Mouse (Mus musculus) liver, embryonic 12.5 days (tissue): ENCODE data around the gene Psmc5. TPM values are rescaled to one million over a fixed set of nuclear protein-coding genes. Genes with fewer than 3 reads are reported as not detected.
A peak's percentile ranks its signal among the peaks of the same experiment; 100 is the strongest.

Source experiments
- ATAC-seq: fragments of 200-750 bp; cut with Nextera tagmentation; 2 replicates; pipeline ENCODE4 v1.8.0; 2017; ENCODE audit warnings: moderate number of reproducible peaks, mild to moderate bottlenecking, moderate library complexity
- H3K27ac ChIP-seq: fragments of 300-500 bp; sonication (generic); 2 replicates; pipeline ENCODE4 v1.5.1; 2016; ENCODE audit warnings: mild to moderate bottlenecking
- H3K27me3 ChIP-seq: fragments of 300-500 bp; sonication (generic); replicated peaks from 2 replicates; pipeline ENCODE4 v1.6.1; 2016; ENCODE audit warnings: mild to moderate bottlenecking, moderate library complexity
- H3K36me3 ChIP-seq: fragments of 300-500 bp; sonication (generic); 2 replicates; pipeline ENCODE4 v1.6.1; 2016; ENCODE audit warnings: mild to moderate bottlenecking, moderate library complexity
- H3K4me1 ChIP-seq: fragments of 300-500 bp; sonication (generic); 2 replicates; pipeline ENCODE4 v1.6.1; 2016
- H3K4me2 ChIP-seq: fragments of 300-500 bp; sonication (generic); 2 replicates; pipeline ENCODE4 v1.6.1; 2016; ENCODE audit warnings: mild to moderate bottlenecking, moderate library complexity
- H3K4me3 ChIP-seq: fragments of 300-500 bp; sonication (generic); 2 replicates; pipeline ENCODE4 v1.5.1; 2016; ENCODE audit warnings: mild to moderate bottlenecking, moderate library complexity
- H3K9ac ChIP-seq: fragments of 300-500 bp; sonication (generic); 2 replicates; pipeline ENCODE4 v1.6.1; 2016; ENCODE audit warnings: mild to moderate bottlenecking, moderate library complexity
- H3K9me3 ChIP-seq: fragments of 300-500 bp; sonication (generic); replicated peaks from 2 replicates; pipeline ENCODE4 v1.6.1; 2016; ENCODE audit warnings: mild to moderate bottlenecking, moderate library complexity
- WGBS: fragments of 180-500 bp; shearing (Covaris S2); methylation state at CpG from one replicate; pipeline ENCODE4 v1.1.7; 2016; ENCODE audit not compliant: insufficient replicate concordance; 5-methylcytosine and 5-hydroxymethylcytosine counted together
- polyA plus RNA-seq: library from polyadenylated mRNA; unstranded; fragments of >200 nt; fragmentation: Nextera tagmentation; extraction: Ambion mirVana; gene quantifications from 2 replicates; pipeline ENCODE4 v1.2.1, GENCODE M21; 2016

Gene Psmc5
- polyA plus RNA-seq, 1 experiment from 2014 or later, result 221 TPM

- H3K9me3 ChIP-seq, result no peaks in the 10 kb centered on the region
- peak overlapping the region; percentile 81 for H3K4me2 ChIP-seq
- peaks cover 35% of the 10 kb centered on the region for H3K4me1 ChIP-seq
- WGBS, result 1% methylated on average over 22 of the region's 22 CpGs
- no peaks in the 10 kb centered on the region for H3K27me3 ChIP-seq
- peaks cover 75% of the 10 kb centered on the region for H3K36me3 ChIP-seq
- peak overlapping the region; percentile 79 for H3K4me3 ChIP-seq
- peak overlapping the region; percentile 86 for H3K27ac ChIP-seq
- ATAC-seq, result no peak
- peak overlapping the region; percentile 85 for H3K9ac ChIP-seq
Measured at GRCm38 (mm10) chr11:106255174-106255573, 780 bp upstream of the Psmc5 start.

- Histone ChIP-seq H3K4me3 (peak overlapping the region; percentile 79), H3K4me1 (peaks cover 35% of the 10 kb centered on the region), H3K4me2 (peak overlapping the region; percentile 81), H3K36me3 (peaks cover 75% of the 10 kb centered on the region), H3K27ac (peak overlapping the region; percentile 86), H3K9ac (peak overlapping the region; percentile 85), H3K27me3 (no peaks in the 10 kb centered on the region), H3K9me3 (no peaks in the 10 kb centered on the region)
- 48% methylated on average over 5 of the region's 5 CpGs for WGBS
- no peak for ATAC-seq
Measured at GRCm38 (mm10) chr11:106256775-106257174, 821 bp downstream of the Psmc5 start.

- Histone ChIP-seq H3K9me3 (no peaks in the 10 kb centered on the region), H3K27me3 (no peaks in the 10 kb centered on the region), H3K4me1 (peaks cover 17% of the 10 kb centered on the region), H3K9ac (no peak overlapping the region), H3K36me3 (peaks cover 88% of the 10 kb centered on the region), H3K4me3 (no peak overlapping the region), H3K4me2 (no peak overlapping the region), H3K27ac (no peak overlapping the region)
- WGBS, result 81% methylated on average over 14 of the region's 14 CpGs
- ATAC-seq, result no peak
Measured at GRCm38 (mm10) chr11:106260826-106261450, 5.0 kb downstream of the Psmc5 start.

GRCm38 (mm10) chr11:106263963-106264362 lies 8.0 kb downstream of the Psmc5 start:
- no peak overlapping the region for H3K4me3 ChIP-seq
- no peak for ATAC-seq
- H3K4me2 ChIP-seq, result no peak overlapping the region
- peaks cover 97% of the 10 kb centered on the region for H3K36me3 ChIP-seq
- no peaks in the 10 kb centered on the region for H3K9me3 ChIP-seq
- H3K4me1 ChIP-seq, result peaks cover 20% of the 10 kb centered on the region
- H3K27ac ChIP-seq, result no peak overlapping the region
- H3K9ac ChIP-seq, result no peak overlapping the region
- 76% methylated on average over 9 of the region's 9 CpGs for WGBS
- no peaks in the 10 kb centered on the region for H3K27me3 ChIP-seq

- H3K27me3 ChIP-seq, result no peaks in the 10 kb centered on the region
- H3K27ac ChIP-seq, result no peak overlapping the region
- 89% methylated on average over 15 of the region's 15 CpGs for WGBS
- no peak overlapping the region for H3K9ac ChIP-seq
- H3K4me1 ChIP-seq, result peaks cover 27% of the 10 kb centered on the region
- peaks cover 87% of the 10 kb centered on the region for H3K36me3 ChIP-seq
- H3K9me3 ChIP-seq, result no peaks in the 10 kb centered on the region
- H3K4me2 ChIP-seq, result no peak overlapping the region
- no peak overlapping the region for H3K4me3 ChIP-seq
- no peak for ATAC-seq
Measured at GRCm38 (mm10) chr11:106264988-106265387, 9.0 kb downstream of the Psmc5 start.

- peaks cover 85% of the 10 kb centered on the region for H3K36me3 ChIP-seq
- no peak overlapping the region for H3K4me3 ChIP-seq
- H3K9ac ChIP-seq, result no peak overlapping the region
- H3K4me1 ChIP-seq, result peaks cover 33% of the 10 kb centered on the region
- no peak for ATAC-seq
- WGBS, result 74% methylated on average over 4 of the region's 4 CpGs
- H3K27ac ChIP-seq, result no peak overlapping the region
- no peak overlapping the region for H3K4me2 ChIP-seq
- H3K27me3 ChIP-seq, result no peaks in the 10 kb centered on the region
- no peaks in the 10 kb centered on the region for H3K9me3 ChIP-seq
Measured at GRCm38 (mm10) chr11:106265570-106265969, 9.6 kb downstream of the Psmc5 start.

- 90% methylated on average over 10 of the region's 10 CpGs for WGBS
- Histone ChIP-seq H3K27ac (no peak overlapping the region), H3K27me3 (no peaks in the 10 kb centered on the region), H3K9ac (no peak overlapping the region), H3K9me3 (no peaks in the 10 kb centered on the region), H3K4me1 (peaks cover 42% of the 10 kb centered on the region), H3K4me3 (no peak overlapping the region), H3K4me2 (no peak overlapping the region), H3K36me3 (peaks cover 77% of the 10 kb centered on the region)
- no peak for ATAC-seq
Measured at GRCm38 (mm10) chr11:106266431-106266830, 10.5 kb downstream of the Psmc5 start.

GRCm38 (mm10) chr11:106267311-106267852 lies 11.4 kb downstream of the Psmc5 start:
- Histone ChIP-seq H3K9ac (no peak overlapping the region), H3K36me3 (peaks cover 67% of the 10 kb centered on the region), H3K4me1 (peaks cover 45% of the 10 kb centered on the region), H3K27ac (no peak overlapping the region), H3K9me3 (no peaks in the 10 kb centered on the region), H3K4me2 (no peak overlapping the region), H3K4me3 (no peak overlapping the region), H3K27me3 (no peaks in the 10 kb centered on the region)
- WGBS, result 76% methylated on average over 15 of the region's 15 CpGs
- ATAC-seq, result no peak

- Histone ChIP-seq H3K4me3 (no peak overlapping the region), H3K9ac (no peak overlapping the region), H3K9me3 (no peaks in the 10 kb centered on the region), H3K36me3 (peaks cover 62% of the 10 kb centered on the region), H3K27me3 (no peaks in the 10 kb centered on the region), H3K4me1 (peaks cover 45% of the 10 kb centered on the region), H3K27ac (peak overlapping the region; percentile 31), H3K4me2 (peak overlapping the region; percentile 14; the same call in 1 of the 2 replicates)
- WGBS, result 88% methylated on average over 5 of the region's 5 CpGs
- no peak for ATAC-seq
Measured at GRCm38 (mm10) chr11:106267871-106268270, 11.9 kb downstream of the Psmc5 start.

- peaks cover 48% of the 10 kb centered on the region for H3K4me1 ChIP-seq
- WGBS, result 61% methylated on average over 8 of the region's 8 CpGs
- H3K9ac ChIP-seq, result peak overlapping the region; percentile 20; the same call in 1 of the 2 replicates
- peak overlapping the region; percentile 14; the same call in 1 of the 2 replicates for H3K4me2 ChIP-seq
- H3K27me3 ChIP-seq, result no peaks in the 10 kb centered on the region
- peaks cover 56% of the 10 kb centered on the region for H3K36me3 ChIP-seq
- no peaks in the 10 kb centered on the region for H3K9me3 ChIP-seq
- ATAC-seq, result no peak
- no peak overlapping the region for H3K4me3 ChIP-seq
- H3K27ac ChIP-seq, result peak overlapping the region; percentile 42
Measured at GRCm38 (mm10) chr11:106268326-106269059, 12.5 kb downstream of the Psmc5 start.

GRCm38 (mm10) chr11:106269060-106269431 lies 13.1 kb downstream of the Psmc5 start:
- Histone ChIP-seq H3K4me1 (peaks cover 53% of the 10 kb centered on the region), H3K4me2 (peak overlapping the region; percentile 14; the same call in 1 of the 2 replicates), H3K27me3 (no peaks in the 10 kb centered on the region), H3K4me3 (no peak overlapping the region), H3K9me3 (no peaks in the 10 kb centered on the region), H3K27ac (peak overlapping the region; percentile 42; the same call in 1 of the 2 replicates), H3K36me3 (peaks cover 51% of the 10 kb centered on the region), H3K9ac (peak overlapping the region; percentile 20; the same call in 1 of the 2 replicates)
- ATAC-seq, result no peak
- 42% methylated on average over 3 of the region's 3 CpGs for WGBS

GRCm38 (mm10) chr11:106271131-106271793 lies 15.3 kb downstream of the Psmc5 start:
- Histone ChIP-seq H3K36me3 (peaks cover 28% of the 10 kb centered on the region), H3K9ac (peak overlapping the region; percentile 96), H3K4me2 (peak overlapping the region; percentile 86), H3K9me3 (no peaks in the 10 kb centered on the region), H3K27ac (peak overlapping the region; percentile 62), H3K4me3 (peak overlapping the region; percentile 95), H3K4me1 (peaks cover 68% of the 10 kb centered on the region), H3K27me3 (no peaks in the 10 kb centered on the region)
- 43% methylated on average over 5 of the region's 5 CpGs for WGBS
- ATAC-seq, result no peak
